Mouse (Mus musculus) neural tube, embryonic 13.5 days (tissue): ENCODE data around the gene Tekt3. TPM values are rescaled to one million over a fixed set of nuclear protein-coding genes. Genes with fewer than 3 reads are reported as not detected.

ENCODE experiments used
- ATAC-seq: fragments of 200-750 bp; cut with Nextera tagmentation; 2 replicates; pipeline ENCODE4 v1.8.0; 2017; ENCODE audit warnings: low read depth, mild to moderate bottlenecking, moderate TSS enrichment, moderate library complexity
- H3K27ac ChIP-seq: fragments of 300-500 bp; sonication (generic); replicated peaks from 2 replicates; pipeline ENCODE4 v1.5.1; 2015; ENCODE audit warnings: moderate library complexity, mild to moderate bottlenecking, inconsistent platforms
- H3K27me3 ChIP-seq: fragments of 300-500 bp; sonication (generic); 2 replicates; pipeline ENCODE4 v1.6.1; 2015; ENCODE audit warnings: mild to moderate bottlenecking, inconsistent platforms
- H3K36me3 ChIP-seq: fragments of 300-500 bp; sonication (generic); 2 replicates; pipeline ENCODE4 v1.6.1; 2015; ENCODE audit warnings: mild to moderate bottlenecking, inconsistent platforms
- H3K4me1 ChIP-seq: fragments of 300-500 bp; sonication (generic); replicated peaks from 2 replicates; pipeline ENCODE4 v1.6.1; 2015; ENCODE audit warnings: inconsistent platforms
- H3K4me2 ChIP-seq: fragments of 300-500 bp; sonication (generic); 2 replicates; pipeline ENCODE4 v1.6.1; 2015; ENCODE audit warnings: inconsistent platforms, mild to moderate bottlenecking, moderate library complexity
- H3K4me3 ChIP-seq: fragments of 300-500 bp; sonication (generic); 2 replicates; pipeline ENCODE4 v1.5.1; 2015; ENCODE audit warnings: mild to moderate bottlenecking, inconsistent platforms
- H3K9ac ChIP-seq: fragments of 300-500 bp; sonication (generic); 2 replicates; pipeline ENCODE4 v1.6.1; 2015; ENCODE audit warnings: moderate library complexity, mild to moderate bottlenecking, inconsistent platforms
- H3K9me3 ChIP-seq: fragments of 300-500 bp; sonication (generic); 2 replicates; pipeline ENCODE4 v1.6.1; 2016; ENCODE audit warnings: inconsistent platforms
- WGBS: fragments of 180-500 bp; shearing (Covaris S2); methylation state at CpG from one replicate; pipeline ENCODE4 v1.1.7; 2015; 5-methylcytosine and 5-hydroxymethylcytosine counted together
- polyA plus RNA-seq: library from polyadenylated mRNA; unstranded; fragments of >200 nt; fragmentation: Nextera tagmentation; extraction: Ambion mirVana; gene quantifications from 2 replicates; pipeline ENCODE4 v1.2.1, GENCODE M21; 2015

Gene Tekt3
- polyA plus RNA-seq, 1 experiment from 2014 or later = not detected

- H3K36me3 ChIP-seq = no peaks in the 10 kb centered on the region
- no peak overlapping the region for H3K27ac ChIP-seq
- no peaks in the 10 kb centered on the region for H3K4me1 ChIP-seq
- ATAC-seq = no peak
- H3K27me3 ChIP-seq = no peaks in the 10 kb centered on the region
- 87% methylated on average over 3 of the region's 3 CpGs for WGBS
- H3K4me3 ChIP-seq = no peak overlapping the region
- no peaks in the 10 kb centered on the region; the same call in 1 of the 2 replicates for H3K9me3 ChIP-seq
- H3K4me2 ChIP-seq = no peak overlapping the region
- H3K9ac ChIP-seq = no peak overlapping the region
Measured at GRCm38 (mm10) chr11:63084536-63084935, 23.1 kb downstream of the Tekt3 start.

- Histone ChIP-seq H3K27me3 (no peaks in the 10 kb centered on the region), H3K36me3 (no peaks in the 10 kb centered on the region), H3K27ac (no peak overlapping the region), H3K4me1 (no peaks in the 10 kb centered on the region), H3K4me3 (no peak overlapping the region), H3K9me3 (no peaks in the 10 kb centered on the region; the same call in 1 of the 2 replicates), H3K9ac (no peak overlapping the region), H3K4me2 (no peak overlapping the region)
- WGBS = 88% methylated on average over 6 of the region's 6 CpGs
- ATAC-seq = no peak
Measured at GRCm38 (mm10) chr11:63088672-63089071, 27.2 kb downstream of the Tekt3 start.

- Histone ChIP-seq H3K4me2 (no peak overlapping the region), H3K9me3 (no peaks in the 10 kb centered on the region), H3K36me3 (no peaks in the 10 kb centered on the region), H3K4me3 (no peak overlapping the region), H3K9ac (no peak overlapping the region), H3K27me3 (no peaks in the 10 kb centered on the region), H3K27ac (no peak overlapping the region), H3K4me1 (no peaks in the 10 kb centered on the region)
- no peak for ATAC-seq
- 57% methylated on average over 4 of the region's 4 CpGs for WGBS
Measured at GRCm38 (mm10) chr11:63090210-63090609, 28.8 kb downstream of the Tekt3 start.

- 92% methylated on average over 6 of the region's 6 CpGs for WGBS
Measured at GRCm38 (mm10) chr11:63090986-63091385, 29.5 kb downstream of the Tekt3 start.

GRCm38 (mm10) chr11:63092271-63092670 is 30.8 kb downstream of the Tekt3 start:
- no peak overlapping the region for H3K27ac ChIP-seq
- WGBS = 72% methylated on average over 5 of the region's 5 CpGs

More at GRCm38 (mm10) chr11:63090986-63091385, 29.5 kb downstream of the Tekt3 start:
- Histone ChIP-seq H3K36me3 (no peaks in the 10 kb centered on the region), H3K27me3 (no peaks in the 10 kb centered on the region), H3K27ac (no peak overlapping the region), H3K9ac (no peak overlapping the region), H3K4me2 (no peak overlapping the region), H3K4me3 (no peak overlapping the region), H3K4me1 (no peaks in the 10 kb centered on the region), H3K9me3 (no peaks in the 10 kb centered on the region)
- ATAC-seq = no peak

GRCm38 (mm10) chr11:63093601-63094000 is 32.1 kb downstream of the Tekt3 start:
- Histone ChIP-seq H3K4me2 (no peak overlapping the region), H3K36me3 (no peaks in the 10 kb centered on the region), H3K4me1 (no peaks in the 10 kb centered on the region), H3K4me3 (no peak overlapping the region), H3K9ac (no peak overlapping the region), H3K27ac (no peak overlapping the region), H3K27me3 (no peaks in the 10 kb centered on the region), H3K9me3 (no peaks in the 10 kb centered on the region)
- 83% methylated on average over 5 of the region's 5 CpGs for WGBS
- ATAC-seq = no peak

More at GRCm38 (mm10) chr11:63092271-63092670, 30.8 kb downstream of the Tekt3 start:
- Histone ChIP-seq H3K36me3 (no peaks in the 10 kb centered on the region), H3K9ac (no peak overlapping the region), H3K4me3 (no peak overlapping the region), H3K4me2 (no peak overlapping the region), H3K27me3 (no peaks in the 10 kb centered on the region), H3K9me3 (no peaks in the 10 kb centered on the region), H3K4me1 (no peaks in the 10 kb centered on the region)
- ATAC-seq = no peak

GRCm38 (mm10) chr11:63094496-63094895 is 33.0 kb downstream of the Tekt3 start:
- Histone ChIP-seq H3K27ac (no peak overlapping the region), H3K27me3 (no peaks in the 10 kb centered on the region), H3K9ac (no peak overlapping the region), H3K4me3 (no peak overlapping the region), H3K36me3 (no peaks in the 10 kb centered on the region), H3K4me2 (no peak overlapping the region), H3K9me3 (no peaks in the 10 kb centered on the region), H3K4me1 (no peaks in the 10 kb centered on the region)
- no peak for ATAC-seq
- WGBS = 89% methylated on average over 8 of the region's 8 CpGs

- no peak for ATAC-seq
- Histone ChIP-seq H3K4me3 (no peak overlapping the region), H3K27me3 (no peaks in the 10 kb centered on the region), H3K27ac (no peak overlapping the region), H3K9me3 (no peaks in the 10 kb centered on the region), H3K4me2 (no peak overlapping the region), H3K36me3 (no peaks in the 10 kb centered on the region), H3K4me1 (no peaks in the 10 kb centered on the region), H3K9ac (no peak overlapping the region)
- 80% methylated on average over 3 of the region's 3 CpGs for WGBS
Measured at GRCm38 (mm10) chr11:63098016-63098415, 36.6 kb downstream of the Tekt3 start.

GRCm38 (mm10) chr11:63099390-63099789 is 37.9 kb downstream of the Tekt3 start:
- no peaks in the 10 kb centered on the region for H3K27me3 ChIP-seq
- no peak for ATAC-seq
- 76% methylated on average over 3 of the region's 3 CpGs for WGBS
- H3K4me3 ChIP-seq = no peak overlapping the region
- H3K27ac ChIP-seq = no peak overlapping the region
- H3K9me3 ChIP-seq = no peaks in the 10 kb centered on the region
- no peaks in the 10 kb centered on the region for H3K4me1 ChIP-seq
- no peak overlapping the region for H3K9ac ChIP-seq
- no peak overlapping the region for H3K4me2 ChIP-seq
- no peaks in the 10 kb centered on the region for H3K36me3 ChIP-seq

- ATAC-seq = no peak
- H3K4me2 ChIP-seq = no peak overlapping the region
- H3K4me3 ChIP-seq = no peak overlapping the region
- no peaks in the 10 kb centered on the region for H3K9me3 ChIP-seq
- H3K27me3 ChIP-seq = no peaks in the 10 kb centered on the region
- no peaks in the 10 kb centered on the region for H3K36me3 ChIP-seq
- 84% methylated on average over 7 of the region's 7 CpGs for WGBS
- H3K9ac ChIP-seq = no peak overlapping the region
- H3K27ac ChIP-seq = no peak overlapping the region
- H3K4me1 ChIP-seq = no peaks in the 10 kb centered on the region
Measured at GRCm38 (mm10) chr11:63103256-63103655, 41.8 kb downstream of the Tekt3 start.

- no peak overlapping the region for H3K4me3 ChIP-seq
- H3K36me3 ChIP-seq = no peaks in the 10 kb centered on the region
- H3K4me1 ChIP-seq = no peaks in the 10 kb centered on the region
- WGBS = 97% methylated on average over 2 of the region's 2 CpGs
- no peaks in the 10 kb centered on the region for H3K27me3 ChIP-seq
- no peaks in the 10 kb centered on the region for H3K9me3 ChIP-seq
- H3K4me2 ChIP-seq = no peak overlapping the region
- no peak for ATAC-seq
- no peak overlapping the region for H3K27ac ChIP-seq
- no peak overlapping the region for H3K9ac ChIP-seq
Measured at GRCm38 (mm10) chr11:63104026-63104425, 42.6 kb downstream of the Tekt3 start.

GRCm38 (mm10) chr11:63109230-63109775 is 47.8 kb downstream of the Tekt3 start:
- no peak for ATAC-seq
- H3K4me2 ChIP-seq = no peak overlapping the region
- no peaks in the 10 kb centered on the region for H3K4me1 ChIP-seq
- H3K27ac ChIP-seq = no peak overlapping the region
- no peak overlapping the region for H3K4me3 ChIP-seq
- H3K9me3 ChIP-seq = no peaks in the 10 kb centered on the region
- no peaks in the 10 kb centered on the region for H3K36me3 ChIP-seq
- H3K9ac ChIP-seq = no peak overlapping the region
- no peaks in the 10 kb centered on the region for H3K27me3 ChIP-seq
- WGBS = 50% methylated on average over 1 of the region's 1 CpGs

- Histone ChIP-seq H3K4me2 (no peak overlapping the region), H3K4me3 (no peak overlapping the region), H3K36me3 (no peaks in the 10 kb centered on the region), H3K4me1 (no peaks in the 10 kb centered on the region), H3K27me3 (no peaks in the 10 kb centered on the region), H3K9ac (no peak overlapping the region), H3K9me3 (no peaks in the 10 kb centered on the region), H3K27ac (no peak overlapping the region)
- no peak for ATAC-seq
- WGBS = 89% methylated on average over 3 of the region's 3 CpGs
Measured at GRCm38 (mm10) chr11:63110329-63110728, 48.9 kb downstream of the Tekt3 start.
